Mouse (Mus musculus) G1E (cell line): ENCODE results near the gene Mcrip1.

ENCODE experiments used
- CTCF ChIP-seq: IDR thresholded peaks from 2 replicates; pipeline ENCODE4 v1.5.1; 2012; ENCODE audit warnings: low read depth, low read length, inconsistent platforms, mixed read lengths
- GATA1 ChIP-seq: IDR thresholded peaks from 2 replicates; pipeline ENCODE4 v1.6.1; 2012; ENCODE audit warnings: borderline replicate concordance, low read length, inconsistent platforms, mixed read lengths
- GATA2 ChIP-seq: IDR thresholded peaks from 2 replicates; pipeline ENCODE4 v1.6.1; 2012; ENCODE audit warnings: low read depth, low read length, inconsistent platforms, borderline replicate concordance
- POLR2AphosphoS5 ChIP-seq: IDR thresholded peaks from 2 replicates; pipeline ENCODE4 v1.6.1; 2012; ENCODE audit warnings: low read depth, low read length, inconsistent platforms; ENCODE audit not compliant: insufficient replicate concordance
- TAL1 ChIP-seq: conservative IDR thresholded peaks from 2 replicates; pipeline ENCODE4 v1.6.1; 2012; ENCODE audit warnings: low read depth, low read length, inconsistent platforms, mixed read lengths

- TF ChIP-seq CTCF (no peak), GATA1 (no peak), TAL1 (no peak), GATA2 (no peak), POLR2AphosphoS5 (no peak)
Observed at GRCm38 (mm10) chr11:120531646-120532045, 17.9 kb downstream of the Mcrip1 start.
